Mouse (Mus musculus) forebrain, embryonic 16.5 days (tissue): ENCODE data around the gene Gpx1. TPM values are rescaled to one million over a fixed set of nuclear protein-coding genes. Genes with fewer than 3 reads are reported as not detected.

Experiments
- ATAC-seq: fragments of 200-750 bp; cut with Nextera tagmentation; 2 replicates; pipeline ENCODE4 v1.8.0; 2017; ENCODE audit warnings: mild to moderate bottlenecking, moderate library complexity
- H3K27ac ChIP-seq: fragments of 300-500 bp; sonication (generic); 2 replicates; pipeline ENCODE4 v1.5.1; 2014; ENCODE audit warnings: low read length, control low read depth
- H3K27me3 ChIP-seq: fragments of 300-500 bp; sonication (generic); replicated peaks from 2 replicates; pipeline ENCODE4 v1.6.1; 2014; ENCODE audit warnings: low read length; ENCODE audit not compliant: control insufficient read depth, insufficient read depth
- H3K36me3 ChIP-seq: fragments of 300-500 bp; sonication (generic); 2 replicates; pipeline ENCODE4 v1.6.1; 2014; ENCODE audit not compliant: control insufficient read depth, insufficient read depth
- H3K4me1 ChIP-seq: fragments of 300-500 bp; sonication (generic); replicated peaks from 2 replicates; pipeline ENCODE4 v1.6.1; 2014; ENCODE audit warnings: low read length; ENCODE audit not compliant: control insufficient read depth, insufficient read depth
- H3K4me2 ChIP-seq: fragments of 300-500 bp; sonication (generic); 2 replicates; pipeline ENCODE4 v1.6.1; 2014; ENCODE audit warnings: mild to moderate bottlenecking, low read length, control low read depth
- H3K4me3 ChIP-seq: fragments of 300-500 bp; sonication (generic); replicated peaks from 2 replicates; pipeline ENCODE4 v1.5.1; 2014; ENCODE audit warnings: mild to moderate bottlenecking, low read length, control low read depth
- H3K9ac ChIP-seq: fragments of 300-500 bp; sonication (generic); replicated peaks from 2 replicates; pipeline ENCODE4 v1.6.1; 2014; ENCODE audit warnings: low read depth, low read length, control low read depth
- H3K9me3 ChIP-seq: fragments of 300-500 bp; sonication (generic); 2 replicates; pipeline ENCODE4 v1.6.1; 2016; ENCODE audit warnings: low read length; ENCODE audit not compliant: control insufficient read depth
- WGBS: fragments of 180-500 bp; shearing (Covaris S2); extraction: QIAGEN DNeasy Blood & Tissue Kit; methylation state at CpG from one replicate; pipeline ENCODE4 v1.1.7; 2014; 5-methylcytosine and 5-hydroxymethylcytosine counted together
- polyA plus RNA-seq: library from polyadenylated mRNA; unstranded; fragments of >200 nt; fragmentation: Nextera tagmentation; extraction: Ambion mirVana; gene quantifications from 2 replicates; pipeline ENCODE4 v1.2.1, GENCODE M21; 2015

Gpx1 gene
- polyA plus RNA-seq, 1 experiment from 2014 or later = 369 TPM

DNA sequence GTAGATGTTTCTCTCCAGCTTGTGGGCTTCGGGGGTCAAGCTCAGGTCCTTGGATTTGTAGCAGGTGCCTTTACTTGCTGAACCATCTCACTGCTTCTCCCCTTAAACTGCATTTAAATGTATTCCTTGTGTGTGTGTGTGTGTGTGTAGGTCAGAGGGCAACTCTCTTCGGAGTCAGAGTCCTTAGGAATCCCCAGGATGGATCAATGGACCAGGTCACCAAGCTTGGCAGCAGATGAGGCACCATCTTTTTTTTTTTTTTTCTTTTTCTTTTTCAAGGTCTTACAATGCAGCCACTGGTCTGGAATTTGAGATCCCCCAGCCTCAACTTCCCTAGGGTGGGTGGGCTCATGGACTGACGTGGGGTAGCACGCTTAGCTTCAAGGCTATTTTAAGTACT is 5.8 kb downstream of the Gpx1 start:
- no peak for ATAC-seq
- H3K27me3 ChIP-seq = no peaks in the 10 kb centered on the region
- H3K36me3 ChIP-seq = no peaks in the 10 kb centered on the region
- H3K27ac ChIP-seq = no peak overlapping the region
- 87% methylated on average over 4 of the region's 4 CpGs for WGBS
- no peak overlapping the region for H3K4me3 ChIP-seq
- peaks cover 31% of the 10 kb centered on the region for H3K4me1 ChIP-seq
- no peaks in the 10 kb centered on the region for H3K9me3 ChIP-seq
- no peak overlapping the region for H3K9ac ChIP-seq
- H3K4me2 ChIP-seq = no peak overlapping the region

DNA sequence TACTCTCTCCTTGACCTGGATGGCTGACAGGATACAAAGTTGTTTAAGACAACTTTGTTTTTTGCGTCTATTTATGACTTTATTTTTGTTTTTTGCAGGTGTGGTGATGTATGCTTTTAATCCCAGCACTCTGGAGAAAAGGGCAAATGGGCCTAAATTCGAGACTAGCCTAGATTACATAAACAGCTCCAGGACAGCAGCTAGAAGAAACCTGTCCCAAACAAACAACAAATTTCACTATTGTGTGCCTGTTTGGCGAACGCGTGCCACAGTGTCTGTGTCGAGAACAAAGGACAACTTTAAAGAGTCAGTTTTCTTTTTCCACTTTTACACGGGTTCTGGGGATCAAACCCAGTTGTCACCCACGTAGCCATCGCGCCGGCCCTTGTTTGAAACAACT is 8.3 kb downstream of the Gpx1 start:
- WGBS = 4% methylated on average over 11 of the region's 11 CpGs
- Histone ChIP-seq H3K27ac (peak overlapping the region; percentile 89), H3K4me2 (peak overlapping the region; percentile 69), H3K9me3 (no peaks in the 10 kb centered on the region), H3K4me1 (peaks cover 22% of the 10 kb centered on the region), H3K4me3 (peak overlapping the region; percentile 76), H3K27me3 (no peaks in the 10 kb centered on the region), H3K36me3 (peaks cover 14% of the 10 kb centered on the region), H3K9ac (peak overlapping the region; percentile 83)
- ATAC-seq = no peak; the same call in 1 of the 2 replicates

DNA sequence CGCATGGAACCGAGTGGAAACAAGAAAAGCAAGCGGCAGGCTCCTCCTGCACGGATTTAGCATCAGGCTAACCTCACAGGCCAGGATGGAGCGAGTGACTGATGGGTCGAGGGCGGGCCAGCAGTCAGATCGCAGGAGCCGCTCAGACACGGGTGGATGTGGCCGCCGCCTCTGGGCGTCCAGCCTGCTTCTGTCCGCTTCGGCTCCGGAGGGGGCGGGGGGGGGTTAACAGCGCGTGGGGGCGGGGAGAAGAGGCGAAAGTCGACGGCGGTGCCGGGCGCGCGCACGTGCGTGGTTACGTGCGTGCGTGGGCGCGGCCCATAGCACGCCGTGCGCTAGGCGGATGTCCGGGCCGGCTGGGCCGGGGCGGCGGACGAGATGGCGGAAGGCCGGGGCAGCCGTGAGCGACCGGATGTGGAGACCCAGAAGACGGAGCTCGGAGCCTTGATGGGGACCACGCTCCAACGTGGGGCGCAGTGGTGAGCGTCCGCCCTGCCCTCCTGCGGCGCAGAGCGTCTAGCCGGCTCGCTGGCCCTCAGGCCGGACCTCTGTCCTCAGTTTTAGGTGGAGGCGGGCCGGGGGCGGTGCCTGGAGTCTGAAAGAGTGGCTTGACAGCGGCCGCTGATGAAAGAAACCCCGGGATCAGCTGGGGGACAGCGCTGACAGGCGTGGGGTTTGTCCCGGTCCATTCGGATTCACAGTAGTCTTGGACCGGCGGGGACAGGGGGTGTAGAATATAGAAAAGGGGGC is 9.0 kb downstream of the Gpx1 start, which contains the start of gene Usp4:
Gene Usp4 (plus strand): TSS at position 314 of the 750 bp plus-strand sequence.
- H3K27me3 ChIP-seq = no peaks in the 10 kb centered on the region
- H3K36me3 ChIP-seq = peaks cover 21% of the 10 kb centered on the region
- H3K9ac ChIP-seq = peak within 1 kb of the TSS; percentile 83
- H3K4me1 ChIP-seq = peaks cover 22% of the 10 kb centered on the region
- peak within 1 kb of the TSS; percentile 71 for H3K4me2 ChIP-seq
- peak within 1 kb of the TSS; percentile 89 for H3K27ac ChIP-seq
- ATAC-seq = peak; percentile 95
- H3K4me3 ChIP-seq = peak within 1 kb of the TSS; percentile 76
- H3K9me3 ChIP-seq = no peaks in the 10 kb centered on the region
- under 1% methylated on average over 73 of the region's 75 CpGs for WGBS

DNA sequence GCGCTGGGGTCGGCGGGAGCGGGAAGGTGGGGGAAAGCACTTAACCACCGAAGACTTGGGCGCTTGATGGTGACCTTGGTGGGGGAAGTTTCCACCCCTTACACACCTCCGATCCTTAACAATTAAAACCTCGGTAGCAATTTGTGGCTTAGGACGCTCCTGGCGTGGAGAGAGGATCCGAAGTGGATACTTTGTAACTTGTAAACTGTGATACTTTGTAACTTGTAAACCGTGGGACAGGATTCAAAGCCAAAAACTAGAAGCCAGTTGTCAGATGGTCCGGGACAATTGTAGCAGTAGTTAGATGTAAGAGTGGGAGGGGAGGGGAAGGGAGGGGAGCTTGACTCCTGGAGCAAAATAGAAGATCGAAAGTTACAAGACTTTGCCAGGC is 9.6 kb downstream of the Gpx1 start:
- Histone ChIP-seq H3K9me3 (no peaks in the 10 kb centered on the region), H3K27ac (no peak overlapping the region; the same call in 1 of the 2 replicates), H3K36me3 (peaks cover 22% of the 10 kb centered on the region), H3K4me2 (peak overlapping the region; percentile 71), H3K4me1 (peaks cover 22% of the 10 kb centered on the region), H3K9ac (peak overlapping the region; percentile 83), H3K4me3 (peak overlapping the region; percentile 76), H3K27me3 (no peaks in the 10 kb centered on the region)
- no peak for ATAC-seq
- 6% methylated on average over 14 of the region's 14 CpGs for WGBS

DNA sequence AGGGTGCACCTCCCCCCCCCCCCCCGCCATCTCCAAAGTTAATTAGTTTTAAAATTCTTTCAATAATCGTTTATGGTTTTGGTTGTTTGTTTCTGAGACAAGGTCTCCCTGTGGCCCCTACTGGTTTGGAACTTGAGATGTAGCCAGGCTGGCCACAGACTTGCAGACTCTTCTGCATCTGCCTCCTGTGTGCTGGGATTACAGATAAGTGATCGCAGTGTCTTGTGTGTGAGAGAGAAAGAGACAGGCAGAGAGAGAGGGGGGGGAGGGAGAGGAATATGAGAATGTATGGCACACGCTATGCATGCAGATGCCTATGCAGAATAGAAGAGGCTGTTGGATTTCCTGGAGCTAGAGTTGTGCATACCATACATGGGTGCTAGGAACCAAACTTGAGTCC is 11.0 kb downstream of the Gpx1 start:
- 93% methylated on average over 3 of the region's 4 CpGs for WGBS
- peaks cover 30% of the 10 kb centered on the region for H3K36me3 ChIP-seq

DNA sequence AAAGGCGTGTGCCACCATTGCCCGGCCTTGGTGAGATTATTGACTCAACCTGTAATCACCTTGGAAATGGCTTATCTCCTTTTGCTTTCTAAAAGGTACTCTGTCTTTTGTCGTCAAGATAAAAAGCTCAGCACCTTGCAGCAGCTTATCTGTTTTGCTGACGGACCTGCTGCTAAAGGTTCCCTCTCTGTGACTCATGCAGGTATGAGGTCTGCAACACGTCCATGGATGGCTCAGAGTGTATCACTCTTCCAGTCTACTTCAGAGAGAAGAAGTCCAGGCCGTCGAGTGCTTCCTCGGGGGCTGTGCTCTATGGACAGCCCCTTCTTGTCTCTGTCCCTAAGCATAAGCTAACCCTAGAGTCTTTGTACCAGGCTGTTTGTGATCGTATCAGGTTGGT is 39.5 kb downstream of the Gpx1 start:
- 90% methylated on average over 9 of the region's 9 CpGs for whole genome bisulfite sequencing
- no peak for ATAC-seq
- H3K9me3 ChIP-seq = no peaks in the 10 kb centered on the region

More for the DNA sequence above, 11.0 kb downstream of the Gpx1 start:
- H3K4me2 ChIP-seq = no peak overlapping the region
- peaks cover 22% of the 10 kb centered on the region for H3K4me1 ChIP-seq
- H3K27ac ChIP-seq = no peak overlapping the region
- H3K9me3 ChIP-seq = no peaks in the 10 kb centered on the region
- H3K9ac ChIP-seq = no peak overlapping the region
- H3K4me3 ChIP-seq = no peak overlapping the region
- H3K27me3 ChIP-seq = no peaks in the 10 kb centered on the region
- ATAC-seq = no peak

DNA sequence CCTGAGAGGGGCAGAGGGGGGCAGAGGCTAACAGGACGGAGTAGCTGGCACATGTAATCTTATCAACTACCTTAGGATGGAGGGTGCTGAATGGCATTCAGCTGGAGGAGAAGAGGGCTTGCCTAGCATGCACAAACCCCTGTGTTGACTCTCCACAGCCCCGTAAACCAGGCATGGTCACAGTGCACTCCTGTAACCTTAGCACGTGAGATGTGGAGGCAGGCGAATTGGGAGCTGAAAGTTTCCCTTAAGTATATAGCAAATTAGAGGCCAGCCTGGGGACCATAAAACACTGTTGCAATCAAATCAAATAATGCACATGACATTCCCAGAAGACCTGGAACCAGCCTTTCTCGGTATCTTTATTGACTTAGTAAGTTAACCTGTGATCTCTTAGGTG is 40.0 kb downstream of the Gpx1 start:
- H3K27me3 ChIP-seq = no peaks in the 10 kb centered on the region
- H3K9me3 ChIP-seq = no peaks in the 10 kb centered on the region
- no peak overlapping the region for H3K4me2 ChIP-seq
- no peak for ATAC-seq
- WGBS = 97% methylated on average over 5 of the region's 5 CpGs
- no peak overlapping the region for H3K4me3 ChIP-seq
- peaks cover 48% of the 10 kb centered on the region for H3K36me3 ChIP-seq
- no peak overlapping the region for H3K27ac ChIP-seq
- no peaks in the 10 kb centered on the region for H3K4me1 ChIP-seq
- H3K9ac ChIP-seq = no peak overlapping the region

More for the DNA sequence above, 39.5 kb downstream of the Gpx1 start:
- peaks cover 53% of the 10 kb centered on the region for H3K36me3 ChIP-seq
- H3K27me3 ChIP-seq = no peaks in the 10 kb centered on the region
- H3K9ac ChIP-seq = no peak overlapping the region
- no peak overlapping the region for H3K4me3 ChIP-seq
- no peak overlapping the region for H3K27ac ChIP-seq
- H3K4me1 ChIP-seq = no peaks in the 10 kb centered on the region
- no peak overlapping the region for H3K4me2 ChIP-seq

DNA sequence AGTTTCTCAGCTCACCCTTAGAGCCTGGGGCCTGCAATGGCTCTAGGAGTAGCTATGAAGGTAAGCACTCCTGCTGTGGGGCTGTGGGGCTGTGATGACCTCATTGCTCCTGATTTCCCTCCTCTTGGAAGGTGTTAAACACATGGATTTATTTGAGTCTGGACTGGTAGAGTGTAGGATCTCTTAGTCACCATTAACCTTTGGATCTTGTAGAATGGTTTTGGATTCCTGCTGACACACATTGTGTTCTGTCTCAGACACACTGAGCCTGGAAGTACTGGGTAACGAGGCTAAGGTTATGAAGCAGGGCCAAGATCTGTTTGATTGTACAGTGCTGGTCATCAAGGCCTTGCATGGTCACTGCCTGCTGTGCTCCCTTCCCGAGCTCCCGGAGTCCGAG is 40.6 kb downstream of the Gpx1 start:
- H3K9me3 ChIP-seq = no peaks in the 10 kb centered on the region
- no peak overlapping the region for H3K9ac ChIP-seq
- H3K36me3 ChIP-seq = peaks cover 50% of the 10 kb centered on the region
- H3K4me1 ChIP-seq = no peaks in the 10 kb centered on the region
- H3K27me3 ChIP-seq = no peaks in the 10 kb centered on the region
- no peak for ATAC-seq
- H3K4me2 ChIP-seq = no peak overlapping the region
- WGBS = 81% methylated on average over 4 of the region's 4 CpGs
- no peak overlapping the region for H3K27ac ChIP-seq
- no peak overlapping the region for H3K4me3 ChIP-seq

DNA sequence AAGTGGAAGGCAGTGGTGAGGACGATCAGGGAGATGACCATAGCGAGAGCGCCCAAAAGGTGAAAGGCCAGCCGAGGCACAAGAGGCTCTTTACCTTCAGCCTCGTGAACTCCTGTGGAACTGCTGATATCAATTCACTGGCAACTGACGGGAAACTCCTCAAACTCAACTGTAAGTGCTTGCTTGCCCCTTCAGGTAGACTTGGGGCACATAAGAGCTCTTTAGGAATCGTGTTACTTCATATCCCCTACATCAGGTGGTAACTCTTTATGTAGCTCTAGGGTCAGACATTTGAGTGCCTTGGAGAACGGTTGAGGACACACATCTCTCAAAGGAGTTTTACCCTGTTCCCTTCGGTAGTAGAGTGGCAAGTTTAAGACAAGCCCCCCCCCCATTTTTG is 42.7 kb downstream of the Gpx1 start:
- WGBS = 92% methylated on average over 9 of the region's 9 CpGs
- Histone ChIP-seq H3K27me3 (no peaks in the 10 kb centered on the region), H3K27ac (no peak overlapping the region), H3K36me3 (peaks cover 55% of the 10 kb centered on the region), H3K4me2 (no peak overlapping the region), H3K4me3 (no peak overlapping the region), H3K9me3 (no peaks in the 10 kb centered on the region), H3K9ac (no peak overlapping the region), H3K4me1 (no peaks in the 10 kb centered on the region)
- no peak for ATAC-seq
